Comparison of ENCODE assay signal across 7 mouse cellular contexts in the genomic region with DNA sequence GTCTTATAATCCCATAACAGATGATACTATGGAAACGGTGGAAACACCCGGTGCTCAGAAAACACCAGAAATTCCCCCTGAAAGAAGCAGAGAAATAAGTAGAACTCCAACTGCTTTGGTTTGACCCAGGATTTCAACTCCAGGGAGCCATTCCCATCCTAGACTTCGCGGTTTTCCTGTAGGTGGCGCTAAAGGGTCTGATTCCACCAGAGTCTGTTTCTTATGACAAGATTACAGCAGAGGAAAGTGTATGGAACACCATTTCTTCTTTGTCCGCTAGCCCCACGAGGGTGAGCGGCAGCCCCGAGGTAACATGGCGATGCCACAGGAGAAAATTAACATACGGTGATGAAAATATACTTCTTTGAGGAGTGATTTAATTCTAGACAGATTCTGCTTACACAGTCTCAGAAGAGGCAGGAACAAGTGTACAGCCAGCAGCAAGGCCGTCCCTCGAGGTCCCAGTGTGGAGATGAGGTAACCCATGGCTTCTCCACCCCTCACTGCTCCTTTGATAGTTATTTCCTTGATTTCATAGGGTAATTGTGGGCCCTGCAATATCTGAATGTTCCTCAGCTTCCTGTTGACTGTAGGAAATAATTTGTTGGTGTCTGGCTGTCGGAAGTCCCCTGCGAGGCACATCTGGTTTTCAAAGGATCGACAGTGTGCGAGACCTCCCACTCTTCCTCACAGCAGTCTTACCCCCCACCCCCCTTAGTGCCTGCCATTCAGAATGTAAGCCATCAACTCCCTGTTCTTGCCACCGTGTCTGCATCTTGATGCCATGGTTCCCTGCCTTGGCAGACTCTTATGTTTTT. TPM values are rescaled to one million over a fixed set of nuclear protein-coding genes. Genes with fewer than 3 reads are reported as not detected.
DNase-seq lines count a peak whose midpoint lies in the region; ATAC-seq and TF ChIP-seq lines count a peak whose summit lies in the region.

No protein-coding gene starts in this region.

- no peaks in the 10 kb centered on the region for H3K79me2 ChIP-seq in heart, adult 2 months (replicated peaks; ENCODE audit: control insufficient read depth, insufficient read depth, low read length)

- no peak overlapping the region for H3K4me3 ChIP-seq in heart, adult 2 months
- H3K4me3 ChIP-seq in midbrain, postnatal 0 days (ENCODE audit: low read depth, low read length): no peak overlapping the region

- TF ChIP-seq CTCF in heart, adult 2 months (IDR thresholded peaks at IDR 0.05): peak; percentile 89; the same call in 1 of the 2 replicates
- peak; percentile 93 for TF ChIP-seq CTCF in midbrain, postnatal 0 days (IDR thresholded peaks at IDR 0.05)

- no peaks in the 10 kb centered on the region for H3K36me3 ChIP-seq in heart, adult 2 months (ENCODE audit: control insufficient read depth, insufficient read depth, low read length)
- no peaks in the 10 kb centered on the region for H3K36me3 ChIP-seq in midbrain, postnatal 0 days (ENCODE audit: insufficient read depth, low read length)

- DNase-seq in adrenal gland, postnatal 10 days: peak; percentile 87
- DNase-seq in embryo, embryonic 11.5 days (ENCODE audit: low read depth, low spot score): peak; percentile 75
- peak; percentile 71 to 79 for DNase-seq in heart, adult 2 months
- DNase-seq in kidney, adult 18-20 months: peak; percentile 84
- DNase-seq in left cerebral cortex, postnatal 4 days: peak; percentile 84
- DNase-seq in midbrain, postnatal 0 days (ENCODE audit: low spot score): peak; percentile 88
- peak; percentile 42 to 54 for DNase-seq in spleen, postnatal 36 days (ENCODE audit: low spot score in 2 of 2)

- H3K4me2 ChIP-seq in midbrain, postnatal 0 days (ENCODE audit: low read depth, low read length, poor library complexity, severe bottlenecking): no peak overlapping the region

- intact Hi-C loops in heart, adult 2 months (cut with DNase I): loop anchor here (1.0 to 2.0 kb wide), 4 partner anchors 65 to 659 kb away; no protein-coding TSS in a partner anchor
- intact Hi-C loops in left cerebral cortex, postnatal 4 days (cut with DNase I): loop anchor here (2.0 to 10.0 kb wide), 2 partner anchors 65 to 651 kb away; no protein-coding TSS in a partner anchor

- H3K27ac ChIP-seq in heart, adult 2 months: no peak overlapping the region
- no peak overlapping the region for H3K27ac ChIP-seq in midbrain, postnatal 0 days (ENCODE audit: low read depth, low read length)

- 20% methylated on average over 18 of the region's 18 CpGs for WGBS in heart, adult 2 months
- WGBS in midbrain, postnatal 0 days: 27% methylated on average over 18 of the region's 18 CpGs

- H3K9me3 ChIP-seq in midbrain, postnatal 0 days (ENCODE audit: low read length): no peaks in the 10 kb centered on the region

- ATAC-seq in midbrain, postnatal 0 days (ENCODE audit: low FRiP score): peak; percentile 91

- no peak for TF ChIP-seq POLR2A in heart, adult 2 months (IDR thresholded peaks at IDR 0.05; ENCODE audit: insufficient read depth, low read depth, low read length)

- H3K9ac ChIP-seq in heart, adult 2 months (ENCODE audit: low read depth, low read length): no peak overlapping the region
- no peak overlapping the region for H3K9ac ChIP-seq in midbrain, postnatal 0 days (replicated peaks; ENCODE audit: low read length, poor library complexity, severe bottlenecking)

- H3K4me1 ChIP-seq in heart, adult 2 months (ENCODE audit: control insufficient read depth, insufficient read depth, low read length): peaks cover 1% of the 10 kb centered on the region
- H3K4me1 ChIP-seq in midbrain, postnatal 0 days (ENCODE audit: insufficient read depth, low read length): no peaks in the 10 kb centered on the region

- H3K27me3 ChIP-seq in heart, adult 2 months (ENCODE audit: control insufficient read depth, insufficient read depth, low read length): no peaks in the 10 kb centered on the region
- no peaks in the 10 kb centered on the region for H3K27me3 ChIP-seq in midbrain, postnatal 0 days (ENCODE audit: insufficient read depth, low read length)

- peak; percentile 66; the same call in 1 of the 2 replicates for TF ChIP-seq EP300 in heart, adult 2 months (IDR thresholded peaks at IDR 0.05; ENCODE audit: insufficient read depth, low read depth, low read length)

RNA-seq across cellular contexts. Expression of a gene that starts 23.1 kb away (rescaled TPM):
- 10 to 100 TPM; 30.9 to 32.6 TPM for total RNA-seq in adrenal gland, postnatal 10 days (2021)
- total RNA-seq in heart, adult 2 months (2021): 10 to 100 TPM; 51.0 to 68.2 TPM
- polyA plus RNA-seq in heart, adult 2 months (2012; rRNA removed): 21.6 and 36.6 TPM in 2 replicates
- 10 to 100 TPM; 38.2 to 41.1 TPM for total RNA-seq in left cerebral cortex, postnatal 4 days (2021)
- total RNA-seq in midbrain, postnatal 0 days (2014; rRNA removed): 11.7 and 16.1 TPM in 2 replicates
- 1.1 and 2.7 TPM in 2 replicates for polyA plus RNA-seq in midbrain, postnatal 0 days (2015; fragmentation: Nextera tagmentation; extraction: Ambion mirVana)
